Mouse (Mus musculus): ENCODE measurements around the gene Asdurf. TPM values are rescaled to one million over a fixed set of nuclear protein-coding genes. Genes with fewer than 3 reads are reported as not detected.
"Not testable (repeated sequence)": the region's sequence is repeated elsewhere in the genome, so short reads cannot be mapped to it uniquely, and the experiment has no call there.

The Asdurf gene
- total and polyA plus RNA-seq, 3 experiments, result 41.2 to 120 TPM; not detected in 1

- no peak overlapping the region for H3K4me2 ChIP-seq (ENCODE audit: insufficient read depth, low read depth, poor library complexity, severe bottlenecking)
These were observed 17.0 kb downstream of the Asdurf start for GRCm38 (mm10) chr1:53335465-53335864.

GRCm38 (mm10) chr1:53333527-53333926, 18.9 kb downstream of the Asdurf start:
- H3K4me2 ChIP-seq (ENCODE audit: insufficient read depth, low read depth, poor library complexity, severe bottlenecking); H3K36me3 ChIP-seq (replicated peaks in 1 of 2; ENCODE audit: control insufficient read depth in 1 of 2, insufficient read depth in 1 of 2, low read length in 1 of 2); H3K79me2 ChIP-seq (replicated peaks; ENCODE audit: control insufficient read depth, extremely low read depth, insufficient read depth, poor library complexity, severe bottlenecking); H3K9ac ChIP-seq (ENCODE audit: insufficient read depth, low read depth); DNase-seq (ENCODE audit: extremely low read depth); H3K27me3 ChIP-seq (replicated peaks); H3K4me1 ChIP-seq (ENCODE audit: control insufficient read depth in 1 of 2, insufficient read depth in 2 of 2); in situ Hi-C loops (cut with MboI; ENCODE audit: low pct_ligation_motif_present, low pct_unique_long_range_greater_than_20kb, low sequenced_read_pairs); H3K4me3 ChIP-seq (replicated peaks in 1 of 3; ENCODE audit: low read depth in 2 of 3, low read length in 2 of 3, poor library complexity in 1 of 3); dilution Hi-C loops (cut with MboI; ENCODE audit: extremely low pct_ligation_motif_present, extremely low pct_unique_long_range_greater_than_20kb, low sequenced_read_pairs); H3K27ac ChIP-seq (ENCODE audit: insufficient read depth, low read depth); H3K9me3 ChIP-seq (replicated peaks; ENCODE audit: low read length): not testable (repeated sequence)

More at GRCm38 (mm10) chr1:53335465-53335864, 17.0 kb downstream of the Asdurf start:
- in situ Hi-C loops (cut with MboI; ENCODE audit: low pct_ligation_motif_present, low pct_unique_long_range_greater_than_20kb, low sequenced_read_pairs) (no loop called here), dilution Hi-C loops (cut with MboI; ENCODE audit: extremely low pct_ligation_motif_present, extremely low pct_unique_long_range_greater_than_20kb, low sequenced_read_pairs) (no loop called here)
- no peaks in the 10 kb centered on the region for H3K4me1 ChIP-seq (ENCODE audit: control insufficient read depth in 1 of 2, insufficient read depth in 2 of 2)
- DNase-seq (ENCODE audit: extremely low read depth), result no peak
- no peak overlapping the region for H3K27ac ChIP-seq (ENCODE audit: insufficient read depth, low read depth)
- no peaks in the 10 kb centered on the region for H3K36me3 ChIP-seq (replicated peaks in 1 of 2; ENCODE audit: control insufficient read depth in 1 of 2, insufficient read depth in 1 of 2, low read length in 1 of 2)
- H3K9ac ChIP-seq (ENCODE audit: insufficient read depth, low read depth), result no peak overlapping the region
- H3K27me3 ChIP-seq (replicated peaks), result no peaks in the 10 kb centered on the region
- H3K4me3 ChIP-seq (replicated peaks in 1 of 3; ENCODE audit: low read depth in 2 of 3, low read length in 2 of 3, poor library complexity in 1 of 3), result no peak overlapping the region
- no peak for TF ChIP-seq GABPA (IDR thresholded peaks at IDR 0.05; ENCODE audit: insufficient replicate concordance, low read depth, low read length)
- TF ChIP-seq SIN3A (IDR thresholded peaks at IDR 0.05; ENCODE audit: low read length), result no peak
- no peak for TF ChIP-seq CHD1 (IDR thresholded peaks at IDR 0.05; ENCODE audit: low read depth, low read length)
- no peaks in the 10 kb centered on the region for H3K79me2 ChIP-seq (replicated peaks; ENCODE audit: control insufficient read depth, extremely low read depth, insufficient read depth, poor library complexity, severe bottlenecking)
- H3K9me3 ChIP-seq (replicated peaks; ENCODE audit: low read length), result no peaks in the 10 kb centered on the region

- Histone ChIP-seq H3K27me3 (replicated peaks) (no peaks in the 10 kb centered on the region), H3K9ac (ENCODE audit: insufficient read depth, low read depth) (no peak overlapping the region), H3K9me3 (replicated peaks; ENCODE audit: low read length) (no peaks in the 10 kb centered on the region), H3K4me2 (ENCODE audit: insufficient read depth, low read depth, poor library complexity, severe bottlenecking) (no peak overlapping the region), H3K27ac (ENCODE audit: insufficient read depth, low read depth) (no peak overlapping the region), H3K4me1 (ENCODE audit: control insufficient read depth in 1 of 2, insufficient read depth in 2 of 2) (no peaks in the 10 kb centered on the region), H3K79me2 (replicated peaks; ENCODE audit: control insufficient read depth, extremely low read depth, insufficient read depth, poor library complexity, severe bottlenecking) (no peaks in the 10 kb centered on the region), H3K4me3 (replicated peaks in 1 of 3; ENCODE audit: low read depth in 2 of 3, low read length in 2 of 3, poor library complexity in 1 of 3) (no peak overlapping the region), H3K36me3 (replicated peaks in 1 of 2; ENCODE audit: control insufficient read depth in 1 of 2, insufficient read depth in 1 of 2, low read length in 1 of 2) (peaks cover 11 to 30% of the 10 kb centered on the region in 2 experiments)
- no peak for TF ChIP-seq CHD2 (IDR thresholded peaks at IDR 0.05; ENCODE audit: low read length)
- DNase-seq (ENCODE audit: extremely low read depth), result no peak
- in situ Hi-C loops (cut with MboI; ENCODE audit: low pct_ligation_motif_present, low pct_unique_long_range_greater_than_20kb, low sequenced_read_pairs) (no loop called here), dilution Hi-C loops (cut with MboI; ENCODE audit: extremely low pct_ligation_motif_present, extremely low pct_unique_long_range_greater_than_20kb, low sequenced_read_pairs) (no loop called here)
These were observed 27.5 kb downstream of the Asdurf start for GRCm38 (mm10) chr1:53324827-53325494.

GRCm38 (mm10) chr1:53324277-53324676, 28.1 kb downstream of the Asdurf start:
- Histone ChIP-seq H3K4me3 (replicated peaks in 1 of 3; ENCODE audit: low read depth in 2 of 3, low read length in 2 of 3, poor library complexity in 1 of 3) (no peak overlapping the region), H3K9me3 (replicated peaks; ENCODE audit: low read length) (no peaks in the 10 kb centered on the region), H3K27ac (ENCODE audit: insufficient read depth, low read depth) (no peak overlapping the region), H3K36me3 (replicated peaks in 1 of 2; ENCODE audit: control insufficient read depth in 1 of 2, insufficient read depth in 1 of 2, low read length in 1 of 2) (peaks cover 11 to 34% of the 10 kb centered on the region in 2 experiments), H3K9ac (ENCODE audit: insufficient read depth, low read depth) (no peak overlapping the region), H3K79me2 (replicated peaks; ENCODE audit: control insufficient read depth, extremely low read depth, insufficient read depth, poor library complexity, severe bottlenecking) (no peaks in the 10 kb centered on the region), H3K4me1 (ENCODE audit: control insufficient read depth in 1 of 2, insufficient read depth in 2 of 2) (no peaks in the 10 kb centered on the region), H3K27me3 (replicated peaks) (no peaks in the 10 kb centered on the region), H3K4me2 (ENCODE audit: insufficient read depth, low read depth, poor library complexity, severe bottlenecking) (no peak overlapping the region)
- no peak for DNase-seq (ENCODE audit: extremely low read depth)
- in situ Hi-C loops (cut with MboI; ENCODE audit: low pct_ligation_motif_present, low pct_unique_long_range_greater_than_20kb, low sequenced_read_pairs) (no loop called here), dilution Hi-C loops (cut with MboI; ENCODE audit: extremely low pct_ligation_motif_present, extremely low pct_unique_long_range_greater_than_20kb, low sequenced_read_pairs) (no loop called here)
- TF ChIP-seq UBTF (IDR thresholded peaks at IDR 0.05; ENCODE audit: low read depth, low read length) (no peak), ZKSCAN1 (IDR thresholded peaks at IDR 0.05; ENCODE audit: borderline replicate concordance, low read depth, low read length) (no peak), MXI1 (IDR thresholded peaks at IDR 0.05; ENCODE audit: low read depth, low read length) (no peak), POLR2AphosphoS2 (IDR thresholded peaks at IDR 0.05; ENCODE audit: low read depth, low read length) (no peak), SIN3A (IDR thresholded peaks at IDR 0.05; ENCODE audit: low read length) (no peak), BHLHE40 (IDR thresholded peaks at IDR 0.05; ENCODE audit: low read depth, low read length) (no peak), HCFC1 (IDR thresholded peaks at IDR 0.05; ENCODE audit: low read depth, low read length) (no peak), CHD2 (IDR thresholded peaks at IDR 0.05; ENCODE audit: low read length) (no peak), RCOR1 (conservative IDR thresholded peaks at IDR 0.05; ENCODE audit: low read depth, low read length) (no peak)
